Mouse (Mus musculus) layer of hippocampus, adult 11-12 months (tissue): ENCODE results near the gene Pacsin2.
"Not testable (repeated sequence)": the region's sequence is repeated elsewhere in the genome, so short reads cannot be mapped to it uniquely, and the experiment has no call there.

Source experiments
- DNase-seq: peaks from one replicate; pipeline ENCODE4 v3.0.0; 2022; ENCODE audit warnings: low spot score

The Pacsin2 gene

DNA sequence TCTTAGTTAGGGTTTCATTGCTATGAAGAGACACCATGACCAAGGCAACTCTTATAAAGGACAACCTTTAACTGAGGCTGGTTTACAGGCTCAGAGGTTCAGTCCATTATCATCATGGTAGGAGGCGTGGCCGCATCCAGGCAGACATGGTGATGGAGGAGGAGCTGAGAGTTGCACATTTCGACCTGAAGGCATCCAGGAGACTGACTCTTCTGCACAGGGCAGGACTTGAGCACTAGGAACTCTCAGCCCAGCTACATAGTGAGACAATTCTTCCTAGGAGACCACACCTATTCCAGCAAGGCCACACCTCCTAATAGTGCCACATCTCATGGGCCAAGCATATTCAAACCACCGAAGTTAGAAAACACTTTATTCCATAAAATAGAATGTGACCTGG, 15.4 kb upstream of the Pacsin2 start:
- no peak for DNase-seq

DNA sequence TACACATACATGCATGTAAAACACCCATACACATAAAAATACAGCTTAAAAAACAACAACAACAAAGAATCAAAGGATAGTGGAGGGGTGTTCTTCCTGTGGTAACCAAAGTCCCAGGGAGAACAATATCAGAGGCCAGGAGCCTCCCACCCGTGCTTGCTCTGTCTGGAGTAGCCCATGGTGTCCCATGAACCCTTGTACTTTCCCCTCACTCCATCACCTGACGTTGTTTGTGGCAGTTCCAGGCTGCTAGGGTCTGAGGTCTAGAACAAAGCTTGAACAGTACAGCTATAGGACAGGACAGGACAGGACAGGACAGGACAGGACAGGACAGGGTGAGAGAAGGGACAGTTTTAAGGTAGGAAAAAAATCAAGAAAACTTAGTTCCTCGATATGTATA, 13.7 kb upstream of the Pacsin2 start:
- no peak for DNase-seq

GRCm38 (mm10) chr15:83476593-83477273, 12.3 kb upstream of the Pacsin2 start:
- DNase-seq, result no peak

GRCm38 (mm10) chr15:83474466-83474836, 10.0 kb upstream of the Pacsin2 start:
- no peak for DNase-seq

DNA sequence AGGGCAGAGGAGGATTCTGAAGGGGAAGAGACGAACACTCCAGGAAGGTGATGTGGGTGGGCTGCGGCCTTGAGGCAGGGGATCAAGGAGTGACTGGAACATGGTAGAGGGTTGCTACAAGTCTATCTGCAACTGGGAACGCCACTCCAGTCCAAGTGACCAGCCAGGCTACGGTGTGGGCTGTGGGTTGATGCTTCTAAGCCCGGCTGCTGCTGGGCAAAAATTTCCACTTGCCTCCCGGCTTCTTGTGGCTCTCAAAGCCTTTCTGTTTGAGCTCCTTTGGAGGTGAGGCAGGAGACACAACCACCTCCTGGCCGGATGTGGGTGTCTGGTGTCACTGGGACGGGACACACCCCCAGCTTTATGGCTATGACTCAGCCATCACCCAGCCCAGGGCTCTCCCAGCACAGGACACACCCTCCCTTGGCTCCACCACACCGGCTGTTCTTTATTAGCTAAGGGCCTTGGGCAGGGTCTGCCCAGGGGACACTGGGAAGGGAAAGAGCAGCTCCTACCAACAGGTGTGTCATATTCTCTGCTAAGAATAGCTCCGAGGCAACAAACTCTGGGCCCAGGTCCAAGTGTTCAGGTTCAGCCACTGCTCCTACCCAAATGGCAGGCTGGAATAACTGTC, 9.5 kb upstream of the Pacsin2 start:
- no peak for DNase-seq

- no peak for DNase-seq
These were observed 8.8 kb upstream of the Pacsin2 start for GRCm38 (mm10) chr15:83473251-83473650.

GRCm38 (mm10) chr15:83471476-83471875, 7.1 kb upstream of the Pacsin2 start:
- no peak for DNase-seq

DNA sequence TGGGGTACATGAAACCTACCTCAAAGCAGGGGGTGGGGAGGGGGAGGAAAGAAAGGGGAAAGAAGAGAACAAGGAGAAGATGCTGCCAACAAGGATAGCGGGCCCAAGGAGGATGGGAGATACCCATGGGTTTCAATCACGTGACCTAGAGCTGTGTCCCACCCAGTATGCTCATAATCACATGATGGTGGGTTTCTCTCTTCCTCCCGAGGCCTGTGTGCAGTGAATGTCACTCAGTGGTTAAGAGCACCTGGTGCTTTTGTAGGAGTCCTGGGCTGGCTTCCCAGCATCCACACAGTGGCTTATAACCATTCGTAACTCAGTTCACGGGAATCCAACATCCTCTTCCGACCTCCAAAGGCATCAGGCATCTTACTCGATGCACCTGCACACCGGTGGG, 6.0 kb upstream of the Pacsin2 start:
- DNase-seq, result no peak

- DNase-seq, result no peak
These were observed 4.9 kb upstream of the Pacsin2 start for GRCm38 (mm10) chr15:83469279-83469821.

GRCm38 (mm10) chr15:83467232-83467966, 3.0 kb upstream of the Pacsin2 start:
- no peak for DNase-seq

DNA sequence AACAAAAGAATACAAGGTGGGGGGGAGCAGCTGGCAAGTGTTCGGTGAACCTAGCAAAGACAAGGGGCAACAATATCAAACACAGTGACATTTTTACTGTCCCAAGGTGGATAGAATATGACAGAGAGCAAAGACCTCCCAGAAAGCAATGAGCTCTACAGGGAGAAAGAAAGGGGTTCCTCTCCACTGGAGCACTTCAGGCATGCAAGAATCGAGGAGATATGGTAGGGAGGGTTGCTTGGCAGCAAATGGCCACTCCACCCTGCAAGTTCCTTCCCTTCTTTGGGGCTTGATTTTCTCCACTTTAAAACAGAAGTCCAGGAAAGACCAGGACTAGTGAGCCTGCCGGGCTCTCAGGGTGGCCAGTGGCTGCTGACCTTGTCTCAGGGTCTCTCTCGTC, 1.9 kb upstream of the Pacsin2 start:
- DNase-seq, result no peak

DNA sequence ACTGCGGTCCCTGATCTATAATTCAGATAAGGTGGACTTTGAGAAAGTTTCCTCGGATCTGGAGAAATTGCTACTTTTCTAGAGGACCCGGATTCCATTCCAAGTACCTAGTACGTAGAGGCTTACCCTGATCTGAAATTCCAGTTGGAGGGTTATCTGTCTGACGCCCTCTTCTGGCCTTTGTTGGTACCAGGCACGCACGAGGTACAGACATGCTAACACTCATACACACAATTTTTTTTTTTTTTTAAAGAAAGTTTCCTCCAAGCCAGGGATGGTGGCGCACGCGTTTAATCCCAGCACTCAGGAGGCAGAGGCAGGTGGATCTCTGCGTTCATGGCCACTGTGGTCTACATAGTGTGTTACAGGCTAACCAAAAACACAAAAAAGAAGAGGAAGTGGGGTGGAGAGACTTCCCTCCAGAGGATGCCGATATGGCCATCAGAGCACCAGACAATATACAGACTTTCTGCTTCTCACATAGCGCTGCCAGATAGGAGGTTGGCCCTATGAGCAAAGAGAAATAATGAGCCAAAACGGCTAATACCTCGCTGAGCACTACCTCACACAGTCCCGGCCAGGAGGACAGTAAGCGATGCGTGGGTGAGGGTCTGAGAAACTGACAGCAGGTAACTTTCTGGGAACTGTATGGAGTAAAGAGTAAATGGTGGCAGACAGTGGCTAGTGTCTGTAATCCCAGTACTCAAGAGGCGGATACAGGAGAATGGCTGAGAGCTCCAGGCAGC, 672 bp upstream of the Pacsin2 start:
- DNase-seq, result no peak

DNA sequence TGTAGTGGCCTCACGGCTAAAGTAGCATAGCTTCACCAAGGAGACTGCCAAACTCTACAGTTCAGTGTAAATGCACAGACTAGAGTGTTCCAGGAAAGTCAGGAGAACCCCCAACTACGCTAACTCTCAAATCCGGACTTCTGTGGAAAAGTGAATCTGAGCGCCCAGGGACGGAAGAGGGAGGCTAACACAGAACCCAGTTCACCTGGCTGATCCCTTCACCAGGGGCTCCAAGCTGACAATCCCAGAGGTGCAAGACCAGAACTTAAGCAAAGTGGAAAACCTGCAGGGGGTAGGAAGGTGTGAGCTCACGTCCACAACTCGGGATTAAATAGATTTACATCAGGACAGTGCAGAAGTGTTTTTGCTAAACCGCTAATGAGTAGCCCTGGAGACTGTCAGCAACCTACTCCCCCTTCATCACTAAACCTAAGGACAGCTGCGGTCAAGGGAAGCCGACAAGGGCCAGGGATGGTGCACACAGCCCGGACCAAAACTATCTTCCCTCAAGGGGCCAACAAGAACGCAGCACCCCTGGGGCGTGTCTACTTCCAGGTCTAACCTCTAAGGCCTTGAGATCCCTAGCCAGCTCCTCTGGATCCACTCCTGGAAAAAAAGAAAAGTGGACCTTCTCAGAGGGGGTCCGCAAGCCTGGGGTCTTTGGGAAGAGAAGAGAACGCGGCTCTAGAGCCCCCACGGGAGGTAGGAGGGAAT, 880 bp downstream of the Pacsin2 start:
- DNase-seq, result no peak

DNA sequence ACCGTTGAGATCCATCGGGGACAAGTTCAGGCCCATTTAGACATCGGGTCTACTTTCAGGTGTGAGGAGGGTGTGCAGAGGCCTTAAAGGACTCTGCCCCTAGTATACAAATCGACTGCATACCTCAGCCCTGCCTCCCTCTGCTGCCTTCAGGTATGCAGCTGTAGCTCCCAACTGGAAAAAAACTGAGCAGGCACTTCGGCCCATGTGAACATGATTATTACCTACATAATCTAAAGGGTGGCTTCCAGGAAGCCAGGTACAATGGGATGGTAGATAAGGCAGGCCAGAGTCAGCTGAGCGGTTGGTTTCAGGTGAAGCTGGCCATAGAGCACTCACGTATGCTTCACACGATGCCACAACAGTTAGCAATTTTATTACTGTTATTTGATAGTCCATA, 2.1 kb downstream of the Pacsin2 start:
- DNase-seq, result not testable (repeated sequence)

- no peak for DNase-seq
These were observed 3.5 kb downstream of the Pacsin2 start for GRCm38 (mm10) chr15:83460891-83461290.

- no peak for DNase-seq
These were observed 6.9 kb downstream of the Pacsin2 start for GRCm38 (mm10) chr15:83457541-83457940.

- DNase-seq, result no peak
These were observed 8.8 kb downstream of the Pacsin2 start for GRCm38 (mm10) chr15:83455637-83456036.

GRCm38 (mm10) chr15:83455034-83455433, 9.4 kb downstream of the Pacsin2 start:
- no peak for DNase-seq

DNA sequence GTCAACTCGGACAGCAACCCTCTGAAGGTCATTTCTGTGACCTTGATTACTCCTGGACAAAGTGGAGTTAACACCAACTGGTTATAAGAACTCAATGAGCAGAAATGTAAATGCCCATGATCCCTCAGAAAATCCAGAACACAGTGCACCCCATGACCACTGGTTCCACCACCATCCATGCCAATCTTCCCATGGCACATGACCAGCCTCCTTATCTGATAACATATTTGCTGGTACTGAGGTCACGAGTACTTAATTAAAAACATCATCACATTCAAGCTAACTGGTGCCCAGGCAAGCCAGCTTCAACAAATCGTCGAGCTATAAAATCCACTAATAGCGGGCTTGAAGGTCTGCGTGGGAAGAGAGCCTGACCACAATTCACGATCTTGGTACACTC, 10.0 kb downstream of the Pacsin2 start:
- DNase-seq, result no peak

DNA sequence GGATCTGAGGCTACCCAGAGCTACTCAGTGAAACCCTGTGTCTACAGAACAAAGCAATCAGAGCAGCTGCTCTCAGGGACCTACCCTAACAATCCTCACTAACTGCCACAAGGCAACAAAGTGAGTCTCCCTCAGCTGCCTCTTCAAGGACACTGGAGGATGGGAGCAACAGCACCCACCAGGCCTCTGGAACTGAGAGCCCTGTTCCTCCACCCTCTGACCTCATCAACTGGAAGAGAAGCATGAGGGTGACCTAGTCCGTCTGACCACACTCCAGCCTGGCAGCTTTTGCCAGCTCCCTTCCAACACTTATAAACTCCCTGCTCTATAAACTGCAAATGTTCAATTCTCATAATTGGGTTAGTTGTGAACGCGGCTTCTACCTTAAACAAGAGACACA, 10.5 kb downstream of the Pacsin2 start:
- DNase-seq, result no peak

GRCm38 (mm10) chr15:83452219-83452760, 12.1 kb downstream of the Pacsin2 start:
- no peak for DNase-seq
